Mouse (Mus musculus): ENCODE results near the gene Eif3b. TPM values are rescaled to one million over a fixed set of nuclear protein-coding genes. Genes with fewer than 3 reads are reported as not detected.

Eif3b gene
- 155 and 165 TPM in 2 replicates for polyA plus RNA-seq (2016; fragmentation: Nextera tagmentation; extraction: Ambion mirVana)

DNA sequence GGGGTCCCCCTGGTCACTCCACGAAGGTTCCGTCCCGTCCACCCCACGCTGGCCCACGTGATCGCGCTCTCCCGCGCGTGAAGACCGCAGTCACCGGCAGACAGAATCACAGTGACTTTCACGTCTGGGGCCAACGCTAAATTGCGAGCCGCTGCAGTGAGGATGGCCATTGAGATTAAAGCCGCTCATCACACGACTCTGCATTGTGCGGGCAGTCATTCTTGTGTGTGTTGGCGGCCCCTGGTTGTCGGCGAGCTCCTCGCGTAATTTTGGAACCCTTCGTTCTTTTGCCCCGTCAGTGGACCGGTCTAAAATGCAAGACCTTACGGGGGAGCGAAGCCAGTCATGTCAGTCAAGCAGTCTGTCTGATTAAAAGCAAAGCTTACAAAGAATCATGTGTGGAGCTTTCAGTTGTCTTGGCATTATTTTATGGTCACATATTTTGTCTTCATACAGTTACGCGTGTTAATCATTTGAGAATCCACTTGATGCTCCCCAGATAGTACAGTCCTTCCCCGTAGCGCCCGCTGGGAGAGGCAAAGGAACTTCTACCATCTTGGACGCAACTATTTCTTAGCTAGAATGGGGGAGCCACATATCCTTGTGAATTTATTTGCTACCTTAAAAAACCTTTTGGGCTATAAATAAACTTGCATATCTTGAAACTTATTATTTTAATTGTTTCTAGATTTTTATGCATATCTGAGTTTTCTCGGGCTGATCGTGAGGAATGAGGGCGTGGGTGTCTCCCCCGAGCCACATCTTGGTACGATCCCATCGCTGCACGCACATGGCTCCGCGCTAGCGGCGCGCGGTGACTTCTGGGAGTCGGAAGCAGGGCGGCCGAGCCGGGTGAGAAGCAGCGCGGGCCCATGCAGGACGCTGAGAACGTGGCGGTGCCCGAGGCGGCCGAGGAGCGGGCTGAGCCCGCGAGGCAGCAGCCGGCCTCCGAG lies at the start of gene Eif3b:
Eif3b (plus strand) TSS at position 840 of the 953 bp plus-strand sequence.
- Histone ChIP-seq H3K27ac (peak within 1 kb of the TSS; percentile 95), H3K4me3 (peak within 1 kb of the TSS; percentile 93), H3K27me3 (ENCODE audit: poor library complexity, severe bottlenecking) (no peaks in the 10 kb centered on the region), H3K9me3 (peaks cover 11% of the 10 kb centered on the region; the same call in 1 of the 2 replicates), H3K36me3 (replicated peaks) (peaks cover 27% of the 10 kb centered on the region), H3K4me1 (peaks cover 31% of the 10 kb centered on the region)
- DNase-seq (ENCODE audit: extremely low spot score, low spot score), result peak; percentile 91
- under 1% methylated on average over 65 of the region's 65 CpGs for WGBS

DNA sequence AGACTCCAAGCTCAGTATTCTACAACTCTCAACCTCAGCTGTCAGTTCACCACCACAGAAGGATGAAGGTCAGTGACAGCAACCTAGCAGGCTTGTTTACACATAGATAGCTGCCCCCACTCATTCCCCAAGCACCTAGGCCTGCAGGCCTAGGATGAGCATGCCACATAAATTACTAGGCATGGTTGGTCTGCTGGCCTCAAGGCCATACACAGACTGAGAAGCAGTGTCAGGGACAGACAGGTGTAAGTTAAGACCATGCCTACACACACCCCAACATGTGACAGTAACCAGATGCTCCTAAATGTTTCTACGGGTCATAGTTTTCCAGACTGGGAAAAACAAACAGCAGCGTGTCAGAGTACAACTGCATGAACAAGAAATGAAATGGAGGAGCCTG lies 49.7 kb upstream of the Eif3b start:
- H3K36me3 ChIP-seq (replicated peaks), result peaks cover 18% of the 10 kb centered on the region

GRCm38 (mm10) chr5:140370446-140371254 lies 48.5 kb upstream of the Eif3b start:
- Histone ChIP-seq H3K4me3 (no peak overlapping the region), H3K27ac (no peak overlapping the region), H3K27me3 (ENCODE audit: poor library complexity, severe bottlenecking) (no peaks in the 10 kb centered on the region), H3K36me3 (replicated peaks) (peaks cover 9% of the 10 kb centered on the region), H3K4me1 (peaks cover 12% of the 10 kb centered on the region), H3K9me3 (no peaks in the 10 kb centered on the region)
- 87% methylated on average over 6 of the region's 6 CpGs for WGBS
- no peak for DNase-seq (ENCODE audit: extremely low spot score, low spot score)

More for the DNA sequence above, 49.7 kb upstream of the Eif3b start:
- no peak overlapping the region for H3K27ac ChIP-seq
- H3K27me3 ChIP-seq (ENCODE audit: poor library complexity, severe bottlenecking), result no peaks in the 10 kb centered on the region
- H3K4me3 ChIP-seq, result no peak overlapping the region
- WGBS, result 96% methylated on average over 2 of the region's 2 CpGs
- peaks cover 11% of the 10 kb centered on the region for H3K4me1 ChIP-seq
- no peak for DNase-seq (ENCODE audit: extremely low spot score, low spot score)
- no peaks in the 10 kb centered on the region for H3K9me3 ChIP-seq

- no peaks in the 10 kb centered on the region for H3K27me3 ChIP-seq (ENCODE audit: poor library complexity, severe bottlenecking)
- H3K36me3 ChIP-seq (replicated peaks), result no peaks in the 10 kb centered on the region; the same call in none of the 2 replicates
- 87% methylated on average over 3 of the region's 3 CpGs for WGBS
- no peak for DNase-seq (ENCODE audit: extremely low spot score, low spot score)
- H3K4me1 ChIP-seq, result peaks cover 12% of the 10 kb centered on the region
- no peaks in the 10 kb centered on the region for H3K9me3 ChIP-seq
- no peak overlapping the region for H3K4me3 ChIP-seq
- no peak overlapping the region for H3K27ac ChIP-seq
These were observed 47.5 kb upstream of the Eif3b start for GRCm38 (mm10) chr5:140371671-140372070.

DNA sequence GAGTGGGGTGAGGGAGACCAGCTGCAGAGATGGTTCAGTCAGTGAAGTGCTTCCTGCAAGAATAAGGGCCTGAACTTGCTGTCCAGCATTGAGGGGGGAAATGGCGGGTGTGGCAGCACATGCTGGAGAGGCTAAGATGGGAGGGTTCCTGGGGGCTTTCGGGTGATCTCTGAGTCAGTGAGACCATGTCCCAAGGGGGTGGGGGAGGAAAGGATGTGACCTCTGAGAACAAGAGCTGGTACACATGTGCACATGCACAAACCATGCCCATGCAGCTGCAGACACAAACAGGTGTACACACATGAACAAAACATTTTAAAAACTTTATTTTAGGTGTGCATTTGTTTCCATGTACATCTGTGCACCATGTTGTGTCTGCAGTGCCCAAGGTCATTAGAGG lies 45.4 kb upstream of the Eif3b start:
- no peaks in the 10 kb centered on the region for H3K9me3 ChIP-seq
- no peak overlapping the region for H3K27ac ChIP-seq
- peaks cover 15% of the 10 kb centered on the region for H3K4me1 ChIP-seq
- no peak overlapping the region for H3K4me3 ChIP-seq
- no peaks in the 10 kb centered on the region for H3K27me3 ChIP-seq (ENCODE audit: poor library complexity, severe bottlenecking)
- 79% methylated on average over 2 of the region's 2 CpGs for WGBS
- DNase-seq (ENCODE audit: extremely low spot score, low spot score), result no peak
- H3K36me3 ChIP-seq (replicated peaks), result no peaks in the 10 kb centered on the region

DNA sequence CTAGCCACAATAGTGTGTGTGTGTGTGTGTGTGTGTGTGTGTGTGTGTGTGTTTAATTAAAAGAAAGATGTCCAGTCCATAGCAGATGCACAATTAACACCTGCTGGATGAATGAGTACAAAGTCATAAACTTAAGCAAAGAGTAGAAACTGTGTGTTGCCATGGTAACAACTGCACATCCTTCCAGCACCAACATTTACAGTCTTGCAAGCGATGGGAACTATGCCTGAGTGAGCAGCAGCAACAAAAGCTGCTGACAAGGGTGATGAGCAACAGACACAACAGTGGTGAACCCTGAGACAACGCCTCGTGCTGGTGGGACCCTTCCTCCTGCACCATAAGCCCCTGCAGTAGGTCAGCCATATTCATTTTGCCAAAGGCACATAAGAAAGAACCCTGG lies 44.9 kb upstream of the Eif3b start:
- Histone ChIP-seq H3K27ac (no peak overlapping the region), H3K27me3 (ENCODE audit: poor library complexity, severe bottlenecking) (no peaks in the 10 kb centered on the region), H3K4me3 (no peak overlapping the region), H3K36me3 (replicated peaks) (no peaks in the 10 kb centered on the region), H3K9me3 (no peaks in the 10 kb centered on the region), H3K4me1 (peaks cover 15% of the 10 kb centered on the region)
- 85% methylated on average over 3 of the region's 3 CpGs for WGBS
- no peak for DNase-seq (ENCODE audit: extremely low spot score, low spot score)

DNA sequence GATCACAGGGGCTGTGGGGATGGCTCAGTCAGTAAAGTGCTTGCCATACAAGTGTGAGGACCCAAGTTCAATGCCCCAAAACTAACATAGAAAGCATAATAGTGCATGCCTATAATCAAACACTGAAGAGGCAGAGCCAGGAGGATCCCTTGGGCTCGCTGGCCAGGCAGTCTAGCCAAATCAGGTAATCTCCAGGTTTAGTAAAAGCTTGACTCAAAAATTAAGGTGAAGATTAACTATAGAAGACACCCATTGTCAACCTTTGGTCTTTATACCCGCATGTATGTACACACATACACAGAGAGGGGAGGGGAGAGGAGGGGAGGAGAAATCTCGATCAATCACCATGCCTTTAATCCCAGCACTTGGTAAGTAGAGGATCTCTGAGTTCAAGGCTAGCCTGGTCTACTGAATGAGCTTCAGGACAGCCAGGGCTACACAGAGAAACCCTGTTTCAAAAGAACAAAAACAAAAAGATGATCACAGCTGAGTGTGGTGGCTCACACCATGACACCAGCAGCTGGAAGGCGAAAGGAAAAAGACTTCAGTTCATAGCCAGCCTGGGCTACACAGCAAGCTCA lies 43.8 kb upstream of the Eif3b start:
- no peak overlapping the region for H3K27ac ChIP-seq
- H3K9me3 ChIP-seq, result no peaks in the 10 kb centered on the region
- H3K4me1 ChIP-seq, result peaks cover 20% of the 10 kb centered on the region
- H3K27me3 ChIP-seq (ENCODE audit: poor library complexity, severe bottlenecking), result no peaks in the 10 kb centered on the region
- peaks cover 6% of the 10 kb centered on the region for H3K36me3 ChIP-seq (replicated peaks)
- H3K4me3 ChIP-seq, result no peak overlapping the region
- DNase-seq (ENCODE audit: extremely low spot score, low spot score), result no peak
- WGBS, result 84% methylated on average over 4 of the region's 4 CpGs

DNA sequence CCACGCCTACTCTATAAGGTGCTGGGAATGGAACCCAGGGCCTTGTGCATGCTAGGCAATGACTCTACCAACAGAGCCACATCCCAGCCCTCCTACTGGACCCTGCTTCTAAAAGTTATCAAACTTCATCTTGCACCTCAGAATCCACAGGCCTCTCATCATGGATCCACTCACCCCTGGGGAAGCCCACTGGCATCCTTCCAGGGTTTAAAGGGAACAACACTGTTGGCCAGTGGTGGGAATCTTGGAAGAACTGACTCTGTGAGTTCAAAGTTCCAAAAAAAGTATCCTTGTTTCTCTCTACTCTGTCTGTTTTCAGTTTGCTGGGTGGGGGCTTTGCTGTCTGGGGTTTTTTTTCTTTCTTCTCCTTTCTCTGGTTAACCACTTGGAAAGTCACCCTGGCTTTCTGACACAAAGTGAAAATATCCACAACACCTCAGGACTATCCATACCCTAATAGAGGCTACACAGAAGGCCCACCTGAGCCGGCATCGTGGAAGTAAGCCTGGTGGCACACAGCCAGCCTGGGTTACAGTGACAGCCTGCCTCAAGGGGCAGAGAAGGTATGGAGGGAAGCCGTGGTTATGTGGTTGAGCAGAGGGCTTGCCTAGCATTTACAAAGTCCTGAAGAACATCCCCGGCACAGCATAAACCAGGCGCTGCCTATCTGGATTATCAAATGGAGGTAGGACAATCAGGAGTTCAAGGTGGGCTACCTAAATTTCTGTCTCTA lies 40.8 kb upstream of the Eif3b start:
- DNase-seq (ENCODE audit: extremely low spot score, low spot score), result no peak
- Histone ChIP-seq H3K4me1 (peaks cover 24% of the 10 kb centered on the region), H3K9me3 (no peaks in the 10 kb centered on the region), H3K4me3 (no peak overlapping the region), H3K36me3 (replicated peaks) (peaks cover 12% of the 10 kb centered on the region), H3K27ac (no peak overlapping the region), H3K27me3 (ENCODE audit: poor library complexity, severe bottlenecking) (no peaks in the 10 kb centered on the region)
- 92% methylated on average over 6 of the region's 6 CpGs for WGBS

- no peak for DNase-seq (ENCODE audit: extremely low spot score, low spot score)
- WGBS, result 82% methylated on average over 6 of the region's 6 CpGs
These were observed 39.8 kb upstream of the Eif3b start for GRCm38 (mm10) chr5:140379299-140379698.

DNA sequence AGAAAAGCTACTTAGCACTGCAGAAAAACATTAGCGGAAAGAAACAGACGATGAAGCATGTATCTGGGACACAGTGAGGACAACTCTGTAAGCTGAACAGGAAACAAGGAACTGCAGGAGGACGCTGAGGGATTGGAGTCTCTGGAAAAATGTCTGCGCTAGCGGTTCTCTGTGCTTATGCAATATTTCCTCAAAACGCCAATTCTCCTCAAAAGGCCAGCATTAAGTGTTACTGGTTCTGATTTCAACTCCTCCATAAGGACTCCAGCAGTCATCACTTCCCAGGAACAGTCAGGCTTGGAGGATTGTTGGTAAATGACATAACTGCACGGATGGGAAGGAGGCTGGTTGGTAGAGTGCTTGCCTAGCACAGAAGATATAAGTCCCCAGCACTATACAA lies 38.0 kb upstream of the Eif3b start:
- no peaks in the 10 kb centered on the region for H3K9me3 ChIP-seq
- peaks cover 16% of the 10 kb centered on the region for H3K36me3 ChIP-seq (replicated peaks)
- H3K27me3 ChIP-seq (ENCODE audit: poor library complexity, severe bottlenecking), result no peaks in the 10 kb centered on the region
- no peak overlapping the region for H3K4me3 ChIP-seq
- DNase-seq (ENCODE audit: extremely low spot score, low spot score), result no peak
- H3K4me1 ChIP-seq, result peaks cover 31% of the 10 kb centered on the region
- 94% methylated on average over 7 of the region's 7 CpGs for WGBS
- H3K27ac ChIP-seq, result no peak overlapping the region

More at GRCm38 (mm10) chr5:140379299-140379698, 39.8 kb upstream of the Eif3b start:
- peaks cover 30% of the 10 kb centered on the region for H3K4me1 ChIP-seq
- no peaks in the 10 kb centered on the region for H3K9me3 ChIP-seq
- no peaks in the 10 kb centered on the region for H3K27me3 ChIP-seq (ENCODE audit: poor library complexity, severe bottlenecking)
- H3K27ac ChIP-seq, result no peak overlapping the region
- H3K36me3 ChIP-seq (replicated peaks), result peaks cover 12% of the 10 kb centered on the region
- H3K4me3 ChIP-seq, result no peak overlapping the region

DNA sequence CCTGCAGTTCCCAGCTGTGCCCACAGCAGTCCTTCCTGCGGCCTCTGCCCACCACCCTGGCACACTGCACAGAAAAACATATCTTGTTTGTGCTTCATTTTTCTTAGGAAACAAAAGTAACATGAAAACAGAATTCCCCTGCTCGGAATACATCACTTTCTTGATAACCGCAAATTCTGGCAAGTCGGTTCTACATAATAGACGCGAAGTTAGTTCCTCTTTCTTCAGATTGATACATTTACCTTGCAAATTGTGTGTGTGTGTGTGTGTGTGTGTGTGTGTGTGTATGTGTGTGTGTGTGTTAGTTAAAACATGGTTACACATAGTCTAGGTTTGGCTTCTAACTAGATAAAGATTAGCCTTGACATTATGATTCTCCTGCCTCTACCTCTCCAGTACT lies 36.4 kb upstream of the Eif3b start:
- H3K4me1 ChIP-seq, result peaks cover 38% of the 10 kb centered on the region
- no peak for DNase-seq (ENCODE audit: extremely low spot score, low spot score)
- 94% methylated on average over 6 of the region's 6 CpGs for WGBS

GRCm38 (mm10) chr5:140383559-140383958 lies 35.6 kb upstream of the Eif3b start:
- H3K27ac ChIP-seq, result peak overlapping the region; percentile 83
- no peaks in the 10 kb centered on the region for H3K27me3 ChIP-seq (ENCODE audit: poor library complexity, severe bottlenecking)
- H3K36me3 ChIP-seq (replicated peaks), result peaks cover 16% of the 10 kb centered on the region
- H3K4me1 ChIP-seq, result peaks cover 47% of the 10 kb centered on the region
- no peaks in the 10 kb centered on the region for H3K9me3 ChIP-seq
- 22% methylated on average over 7 of the region's 7 CpGs for WGBS
- peak overlapping the region; percentile 8; the same call in 1 of the 2 replicates for H3K4me3 ChIP-seq
- DNase-seq (ENCODE audit: extremely low spot score, low spot score), result peak; percentile 35

More for the DNA sequence above, 36.4 kb upstream of the Eif3b start:
- peaks cover 16% of the 10 kb centered on the region for H3K36me3 ChIP-seq (replicated peaks)
- no peaks in the 10 kb centered on the region for H3K27me3 ChIP-seq (ENCODE audit: poor library complexity, severe bottlenecking)
- H3K4me3 ChIP-seq, result no peak overlapping the region
- H3K9me3 ChIP-seq, result no peaks in the 10 kb centered on the region
- H3K27ac ChIP-seq, result peak overlapping the region; percentile 15; the same call in 1 of the 2 replicates
